Mouse (Mus musculus) neural tube, embryonic 15.5 days (tissue): ENCODE data around the gene Ift20. TPM values are rescaled to one million over a fixed set of nuclear protein-coding genes. Genes with fewer than 3 reads are reported as not detected.

ENCODE experiments used
- ATAC-seq: fragments of 200-750 bp; cut with Nextera tagmentation; 2 replicates; pipeline ENCODE4 v1.8.0; 2017; ENCODE audit warnings: mild to moderate bottlenecking, moderate TSS enrichment, moderate library complexity; ENCODE audit not compliant: low FRiP score
- H3K27ac ChIP-seq: fragments of 300-500 bp; sonication (generic); replicated peaks from 2 replicates; pipeline ENCODE4 v1.5.1; 2015; ENCODE audit warnings: mild to moderate bottlenecking, inconsistent platforms
- H3K27me3 ChIP-seq: fragments of 300-500 bp; sonication (generic); replicated peaks from 2 replicates; pipeline ENCODE4 v1.6.1; 2015; ENCODE audit warnings: inconsistent platforms
- H3K36me3 ChIP-seq: fragments of 300-500 bp; sonication (generic); 2 replicates; pipeline ENCODE4 v1.6.1; 2015; ENCODE audit warnings: inconsistent platforms
- H3K4me1 ChIP-seq: fragments of 300-500 bp; sonication (generic); 2 replicates; pipeline ENCODE4 v1.6.1; 2015; ENCODE audit warnings: inconsistent platforms
- H3K4me2 ChIP-seq: fragments of 300-500 bp; sonication (generic); 2 replicates; pipeline ENCODE4 v1.6.1; 2015; ENCODE audit warnings: inconsistent platforms, mild to moderate bottlenecking, moderate library complexity
- H3K4me3 ChIP-seq: fragments of 300-500 bp; sonication (generic); replicated peaks from 2 replicates; pipeline ENCODE4 v1.5.1; 2015; ENCODE audit warnings: mild to moderate bottlenecking, inconsistent platforms
- H3K9ac ChIP-seq: fragments of 300-500 bp; sonication (generic); replicated peaks from 2 replicates; pipeline ENCODE4 v1.6.1; 2015; ENCODE audit warnings: mild to moderate bottlenecking, inconsistent platforms
- H3K9me3 ChIP-seq: fragments of 300-500 bp; sonication (generic); replicated peaks from 2 replicates; pipeline ENCODE4 v1.6.1; 2016; ENCODE audit warnings: inconsistent platforms
- WGBS: fragments of 180-500 bp; shearing (Covaris S2); methylation state at CpG from one replicate; pipeline ENCODE4 v1.1.7; 2015; ENCODE audit warnings: mixed read lengths; 5-methylcytosine and 5-hydroxymethylcytosine counted together
- polyA plus RNA-seq: library from polyadenylated mRNA; unstranded; fragments of >200 nt; fragmentation: Nextera tagmentation; extraction: Ambion mirVana; gene quantifications from 2 replicates; pipeline ENCODE4 v1.2.1, GENCODE M21; 2015

Gene Ift20
- polyA plus RNA-seq = 120 and 127 TPM in 2 replicates

- peaks cover 28% of the 10 kb centered on the region for H3K36me3 ChIP-seq
- H3K27ac ChIP-seq = peak within 1 kb of the TSS; percentile 95
- peaks cover 38% of the 10 kb centered on the region for H3K4me1 ChIP-seq
- no peaks in the 10 kb centered on the region for H3K9me3 ChIP-seq
- peak; percentile 97 for ATAC-seq
- H3K4me3 ChIP-seq = peak within 1 kb of the TSS; percentile 88
- peak within 1 kb of the TSS; percentile 80 for H3K9ac ChIP-seq
- H3K27me3 ChIP-seq = no peaks in the 10 kb centered on the region
- WGBS = under 1% methylated on average over 52 of the region's 52 CpGs
- H3K4me2 ChIP-seq = peak within 1 kb of the TSS; percentile 84
These were observed at the start of gene Ift20, which contains the start of gene Tnfaip1 for GRCm38 (mm10) chr11:78536080-78536689. Gene Ift20 (plus strand): TSS chr11:78536361. Gene Tnfaip1 (minus strand): TSS chr11:78536332.

GRCm38 (mm10) chr11:78488168-78488567 is 48.0 kb upstream of the Ift20 start:
- Histone ChIP-seq H3K4me3 (no peak overlapping the region), H3K27ac (no peak overlapping the region), H3K4me2 (no peak overlapping the region), H3K27me3 (peaks cover 31% of the 10 kb centered on the region), H3K9me3 (no peaks in the 10 kb centered on the region), H3K36me3 (peaks cover 32% of the 10 kb centered on the region), H3K9ac (no peak overlapping the region), H3K4me1 (peaks cover 11% of the 10 kb centered on the region)
- WGBS = 8% methylated on average over 8 of the region's 8 CpGs
- no peak for ATAC-seq

GRCm38 (mm10) chr11:78490781-78491241 is 45.4 kb upstream of the Ift20 start:
- peaks cover 16% of the 10 kb centered on the region for H3K36me3 ChIP-seq
- peak; percentile 75 for ATAC-seq
- H3K4me3 ChIP-seq = peak overlapping the region; percentile 30
- 8% methylated on average over 48 of the region's 48 CpGs for WGBS
- H3K9ac ChIP-seq = peak overlapping the region; percentile 41
- H3K27ac ChIP-seq = peak overlapping the region; percentile 28; the same call in 1 of the 2 replicates
- peak overlapping the region; percentile 56 for H3K4me2 ChIP-seq
- no peaks in the 10 kb centered on the region for H3K9me3 ChIP-seq
- H3K27me3 ChIP-seq = peaks cover 31% of the 10 kb centered on the region
- peaks cover 30% of the 10 kb centered on the region for H3K4me1 ChIP-seq

- no peaks in the 10 kb centered on the region for H3K9me3 ChIP-seq
These were observed 40.3 kb upstream of the Ift20 start for GRCm38 (mm10) chr11:78495904-78496303.

GRCm38 (mm10) chr11:78497071-78497541 is 39.1 kb upstream of the Ift20 start:
- peak; percentile 76 for ATAC-seq
- H3K9ac ChIP-seq = peak overlapping the region; percentile 78
- H3K9me3 ChIP-seq = no peaks in the 10 kb centered on the region
- H3K4me3 ChIP-seq = peak overlapping the region; percentile 68
- under 1% methylated on average over 44 of the region's 44 CpGs for WGBS
- H3K27me3 ChIP-seq = peaks cover 19% of the 10 kb centered on the region
- H3K36me3 ChIP-seq = no peaks in the 10 kb centered on the region
- peaks cover 39% of the 10 kb centered on the region for H3K4me1 ChIP-seq
- peak overlapping the region; percentile 70 for H3K4me2 ChIP-seq
- H3K27ac ChIP-seq = peak overlapping the region; percentile 92

More at GRCm38 (mm10) chr11:78495904-78496303, 40.3 kb upstream of the Ift20 start:
- peaks cover 42% of the 10 kb centered on the region for H3K4me1 ChIP-seq
- peaks cover 22% of the 10 kb centered on the region for H3K27me3 ChIP-seq
- peak overlapping the region; percentile 70 for H3K4me2 ChIP-seq
- H3K4me3 ChIP-seq = peak overlapping the region; percentile 68
- 9% methylated on average over 6 of the region's 6 CpGs for WGBS
- no peak for ATAC-seq
- H3K9ac ChIP-seq = peak overlapping the region; percentile 78
- peak overlapping the region; percentile 92; the same call in 1 of the 2 replicates for H3K27ac ChIP-seq
- no peaks in the 10 kb centered on the region for H3K36me3 ChIP-seq

GRCm38 (mm10) chr11:78497544-78498522 is 38.3 kb upstream of the Ift20 start, which contains the start of gene Sarm1:
Gene Sarm1 (minus strand): TSS chr11:78497754.
- no peaks in the 10 kb centered on the region for H3K36me3 ChIP-seq
- 3% methylated on average over 36 of the region's 36 CpGs for WGBS
- ATAC-seq = peak; percentile 97

GRCm38 (mm10) chr11:78499004-78499403 is 37.2 kb upstream of the Ift20 start, which contains the start of gene Vtn:
Gene Vtn (plus strand): TSS chr11:78499091.
- Histone ChIP-seq H3K4me1 (peaks cover 38% of the 10 kb centered on the region), H3K4me2 (peak within 1 kb of the TSS; percentile 70), H3K27me3 (peaks cover 19% of the 10 kb centered on the region), H3K36me3 (no peaks in the 10 kb centered on the region), H3K27ac (peak within 1 kb of the TSS; percentile 92), H3K9ac (peak within 1 kb of the TSS; percentile 50), H3K4me3 (peak within 1 kb of the TSS; percentile 68), H3K9me3 (no peaks in the 10 kb centered on the region)
- no peak for ATAC-seq
- 60% methylated on average over 7 of the region's 7 CpGs for WGBS

More at GRCm38 (mm10) chr11:78497544-78498522, 38.3 kb upstream of the Ift20 start, which contains the start of gene Sarm1:
- Histone ChIP-seq H3K27ac (peak within 1 kb of the TSS; percentile 92), H3K4me2 (peak within 1 kb of the TSS; percentile 70), H3K9ac (peak within 1 kb of the TSS; percentile 78), H3K4me3 (peak within 1 kb of the TSS; percentile 68), H3K9me3 (no peaks in the 10 kb centered on the region), H3K4me1 (peaks cover 39% of the 10 kb centered on the region), H3K27me3 (peaks cover 19% of the 10 kb centered on the region)

GRCm38 (mm10) chr11:78499543-78499942 is 36.6 kb upstream of the Ift20 start:
- no peak overlapping the region for H3K9ac ChIP-seq
- H3K4me1 ChIP-seq = peaks cover 33% of the 10 kb centered on the region
- H3K36me3 ChIP-seq = no peaks in the 10 kb centered on the region
- peaks cover 19% of the 10 kb centered on the region for H3K27me3 ChIP-seq
- H3K27ac ChIP-seq = 0 out of 2 replicates have a peak overlapping the region, but pooled peaks have one; percentile 45
- H3K4me3 ChIP-seq = peak overlapping the region; percentile 10; the same call in 1 of the 2 replicates
- H3K9me3 ChIP-seq = no peaks in the 10 kb centered on the region
- 56% methylated on average over 16 of the region's 16 CpGs for WGBS
- peak overlapping the region; percentile 0; the same call in 1 of the 2 replicates for H3K4me2 ChIP-seq
- no peak for ATAC-seq

GRCm38 (mm10) chr11:78500623-78501202 is 35.4 kb upstream of the Ift20 start:
- Histone ChIP-seq H3K9ac (no peak overlapping the region), H3K4me2 (peak overlapping the region; percentile 15), H3K9me3 (no peaks in the 10 kb centered on the region), H3K27ac (no peak overlapping the region), H3K4me3 (peak overlapping the region; percentile 14), H3K4me1 (peaks cover 21% of the 10 kb centered on the region), H3K27me3 (peaks cover 19% of the 10 kb centered on the region), H3K36me3 (peaks cover 4% of the 10 kb centered on the region)
- ATAC-seq = no peak
- 80% methylated on average over 9 of the region's 9 CpGs for WGBS

- no peak overlapping the region for H3K4me2 ChIP-seq
- no peak for ATAC-seq
- 87% methylated on average over 20 of the region's 20 CpGs for WGBS
- peaks cover 13% of the 10 kb centered on the region for H3K36me3 ChIP-seq
- H3K27ac ChIP-seq = no peak overlapping the region
- no peaks in the 10 kb centered on the region for H3K9me3 ChIP-seq
- no peak overlapping the region for H3K9ac ChIP-seq
- peaks cover 13% of the 10 kb centered on the region for H3K4me1 ChIP-seq
- no peak overlapping the region for H3K4me3 ChIP-seq
- peaks cover 19% of the 10 kb centered on the region for H3K27me3 ChIP-seq
These were observed 34.6 kb upstream of the Ift20 start for GRCm38 (mm10) chr11:78501529-78501928.
